Mouse (Mus musculus): Measurements from ENCODE around the gene Doc2g. TPM values are rescaled to one million over a fixed set of nuclear protein-coding genes. Genes with fewer than 3 reads are reported as not detected.
"Not testable (repeated sequence)": the region's sequence is repeated elsewhere in the genome, so short reads cannot be mapped to it uniquely, and the experiment has no call there.

The Doc2g gene
- polyA plus RNA-seq, 1 experiment from 2014 or later = 3.8 TPM

GRCm38 (mm10) chr19:4032668-4033067, 29.6 kb downstream of the Doc2g start:
- no peaks in the 10 kb centered on the region for H3K9me3 ChIP-seq
- peaks cover 19% of the 10 kb centered on the region for H3K4me1 ChIP-seq (replicated peaks)
- no peaks in the 10 kb centered on the region for H3K27me3 ChIP-seq (replicated peaks)
- no peak for ATAC-seq
- H3K9ac ChIP-seq = no peak overlapping the region
- H3K27ac ChIP-seq = peak overlapping the region; percentile 29; the same call in 1 of the 2 replicates
- H3K36me3 ChIP-seq = no peaks in the 10 kb centered on the region
- WGBS = 58% methylated on average over 7 of the region's 7 CpGs
- no peak overlapping the region for H3K4me2 ChIP-seq (replicated peaks)
- H3K4me3 ChIP-seq (replicated peaks) = no peak overlapping the region

- Histone ChIP-seq H3K9me3 (no peaks in the 10 kb centered on the region), H3K4me2 (replicated peaks) (peak overlapping the region; percentile 19; the same call in 1 of the 2 replicates), H3K27me3 (replicated peaks) (no peaks in the 10 kb centered on the region), H3K4me3 (replicated peaks) (no peak overlapping the region), H3K9ac (no peak overlapping the region), H3K27ac (peak overlapping the region; percentile 54; the same call in 1 of the 2 replicates), H3K4me1 (replicated peaks) (peaks cover 23% of the 10 kb centered on the region), H3K36me3 (no peaks in the 10 kb centered on the region)
- ATAC-seq = peak; percentile 63
- 67% methylated on average over 3 of the region's 3 CpGs for WGBS
Observed at GRCm38 (mm10) chr19:4033298-4033697, 30.2 kb downstream of the Doc2g start.

GRCm38 (mm10) chr19:4033742-4034141, 30.6 kb downstream of the Doc2g start:
- WGBS = 47% methylated on average over 5 of the region's 5 CpGs
- no peaks in the 10 kb centered on the region for H3K9me3 ChIP-seq
- H3K4me2 ChIP-seq (replicated peaks) = peak overlapping the region; percentile 19; the same call in 1 of the 2 replicates
- no peaks in the 10 kb centered on the region for H3K36me3 ChIP-seq
- H3K4me1 ChIP-seq (replicated peaks) = peaks cover 23% of the 10 kb centered on the region
- ATAC-seq = peak; percentile 41; the same call in 1 of the 2 replicates
- peak overlapping the region; percentile 54 for H3K27ac ChIP-seq
- no peak overlapping the region for H3K4me3 ChIP-seq (replicated peaks)
- no peaks in the 10 kb centered on the region for H3K27me3 ChIP-seq (replicated peaks)
- H3K9ac ChIP-seq = no peak overlapping the region

- H3K9me3 ChIP-seq = no peaks in the 10 kb centered on the region
- no peak overlapping the region for H3K9ac ChIP-seq
- peak; percentile 68 for ATAC-seq
- peak overlapping the region; percentile 52 for H3K4me2 ChIP-seq (replicated peaks)
- H3K4me3 ChIP-seq (replicated peaks) = peak overlapping the region; percentile 12
- peak overlapping the region; percentile 36; the same call in 1 of the 2 replicates for H3K27ac ChIP-seq
- peaks cover 23% of the 10 kb centered on the region for H3K4me1 ChIP-seq (replicated peaks)
- H3K27me3 ChIP-seq (replicated peaks) = no peaks in the 10 kb centered on the region
- 61% methylated on average over 12 of the region's 12 CpGs for WGBS
- H3K36me3 ChIP-seq = no peaks in the 10 kb centered on the region
Observed at GRCm38 (mm10) chr19:4036327-4037045, 33.4 kb downstream of the Doc2g start.

- H3K4me1 ChIP-seq (replicated peaks) = peaks cover 23% of the 10 kb centered on the region
- not testable (repeated sequence) for ATAC-seq; H3K27me3 ChIP-seq (replicated peaks); H3K36me3 ChIP-seq; H3K9me3 ChIP-seq
- peak overlapping the region; percentile 84 for H3K9ac ChIP-seq
- H3K4me3 ChIP-seq (replicated peaks) = peak overlapping the region; percentile 76
- H3K27ac ChIP-seq = peak overlapping the region; percentile 89
- WGBS = 25% methylated on average over 7 of the region's 8 CpGs
- H3K4me2 ChIP-seq (replicated peaks) = peak overlapping the region; percentile 80
Observed at GRCm38 (mm10) chr19:4037154-4037787, 34.2 kb downstream of the Doc2g start.

GRCm38 (mm10) chr19:4037788-4038232, 34.7 kb downstream of the Doc2g start, which contains the start of gene Gstp1:
TSS of gene Gstp1 (minus strand) at chr19:4037985.
- no peaks in the 10 kb centered on the region for H3K9me3 ChIP-seq
- peak within 1 kb of the TSS; percentile 76 for H3K4me3 ChIP-seq (replicated peaks)
- H3K4me1 ChIP-seq (replicated peaks) = peaks cover 23% of the 10 kb centered on the region
- peak within 1 kb of the TSS; percentile 80 for H3K4me2 ChIP-seq (replicated peaks)
- peak within 1 kb of the TSS; percentile 89 for H3K27ac ChIP-seq
- H3K9ac ChIP-seq = peak within 1 kb of the TSS; percentile 84
- peak; percentile 81 for ATAC-seq
- WGBS = under 1% methylated on average over 26 of the region's 26 CpGs
- H3K27me3 ChIP-seq (replicated peaks) = no peaks in the 10 kb centered on the region
- no peaks in the 10 kb centered on the region for H3K36me3 ChIP-seq

GRCm38 (mm10) chr19:4040941-4041340, 37.8 kb downstream of the Doc2g start:
- not testable (repeated sequence) for H3K4me2 ChIP-seq (replicated peaks); H3K4me3 ChIP-seq (replicated peaks); H3K27ac ChIP-seq; H3K27me3 ChIP-seq (replicated peaks); H3K9me3 ChIP-seq; H3K9ac ChIP-seq; ATAC-seq; H3K36me3 ChIP-seq
- peaks cover 19% of the 10 kb centered on the region for H3K4me1 ChIP-seq (replicated peaks)
- 90% methylated on average over 5 of the region's 5 CpGs for WGBS

GRCm38 (mm10) chr19:4041500-4041899, 38.4 kb downstream of the Doc2g start:
- 88% methylated on average over 3 of the region's 4 CpGs for WGBS

GRCm38 (mm10) chr19:4042124-4042523, 39.0 kb downstream of the Doc2g start:
- no peak overlapping the region for H3K27ac ChIP-seq
- H3K9me3 ChIP-seq = no peaks in the 10 kb centered on the region
- WGBS = 58% methylated on average over 14 of the region's 14 CpGs
- H3K36me3 ChIP-seq = no peaks in the 10 kb centered on the region
- ATAC-seq = 0 out of 2 replicates have a peak, but pooled peaks have one; percentile 8
- no peak overlapping the region for H3K4me3 ChIP-seq (replicated peaks)
- no peak overlapping the region; the same call in 1 of the 2 replicates for H3K9ac ChIP-seq
- no peaks in the 10 kb centered on the region for H3K27me3 ChIP-seq (replicated peaks)
- H3K4me1 ChIP-seq (replicated peaks) = peaks cover 14% of the 10 kb centered on the region
- H3K4me2 ChIP-seq (replicated peaks) = 0 out of 2 replicates have a peak overlapping the region, but pooled peaks have one; percentile 17

More at GRCm38 (mm10) chr19:4041500-4041899, 38.4 kb downstream of the Doc2g start:
- not testable (repeated sequence) for H3K36me3 ChIP-seq; H3K4me3 ChIP-seq (replicated peaks); ATAC-seq; H3K27me3 ChIP-seq (replicated peaks); H3K27ac ChIP-seq; H3K9ac ChIP-seq; H3K9me3 ChIP-seq
- 0 out of 2 replicates have a peak overlapping the region, but pooled peaks have one; percentile 17 for H3K4me2 ChIP-seq (replicated peaks)
- peaks cover 17% of the 10 kb centered on the region for H3K4me1 ChIP-seq (replicated peaks)

- H3K36me3 ChIP-seq; H3K4me1 ChIP-seq (replicated peaks); ATAC-seq; H3K9me3 ChIP-seq; H3K4me3 ChIP-seq (replicated peaks); H3K9ac ChIP-seq; H3K4me2 ChIP-seq (replicated peaks); H3K27ac ChIP-seq; H3K27me3 ChIP-seq (replicated peaks): not testable (repeated sequence)
- WGBS = 91% methylated on average over 5 of the region's 5 CpGs
Observed at GRCm38 (mm10) chr19:4044109-4044508, 41.0 kb downstream of the Doc2g start.

GRCm38 (mm10) chr19:4045966-4046865, 43.1 kb downstream of the Doc2g start, which contains the start of gene Gstp2:
TSS of gene Gstp2 (minus strand) at chr19:4046023.
- ATAC-seq = peak; percentile 81
- peaks cover 8% of the 10 kb centered on the region for H3K4me1 ChIP-seq (replicated peaks)
- H3K36me3 ChIP-seq = no peaks in the 10 kb centered on the region
- H3K27ac ChIP-seq = peak within 1 kb of the TSS; percentile 88
- H3K27me3 ChIP-seq (replicated peaks) = no peaks in the 10 kb centered on the region
- 24% methylated on average over 16 of the region's 16 CpGs for WGBS
- peak within 1 kb of the TSS; percentile 46 for H3K4me2 ChIP-seq (replicated peaks)
- H3K9ac ChIP-seq = no peak within 1 kb of the TSS; the same call in 1 of the 2 replicates
- H3K9me3 ChIP-seq = no peaks in the 10 kb centered on the region
- no peak within 1 kb of the TSS for H3K4me3 ChIP-seq (replicated peaks)

Measured in intestine, embryonic 15.5 days (tissue).